9 mouse cellular contexts compared by ENCODE assay signal in genomic region chr9:33856169-33856568, GRCm38 (mm10).
DNase-seq lines count a peak whose midpoint lies in the region; ATAC-seq and TF ChIP-seq lines count a peak whose summit lies in the region.
"Had no signal": no experiment of that assay in that cellular context is flagged by ENCODE, and none has a peak within 500 bp of the region (broad histone marks: within the 10 kb centered on the region; RNA-seq: fewer than 3 reads in every experiment).

No protein-coding gene starts in this region.

- TF ChIP-seq EP300 in heart, postnatal 0 days (IDR thresholded peaks at IDR 0.05; ENCODE audit: low read depth), result no peak
- no peak for TF ChIP-seq EP300 in liver, embryonic 14.5 days (IDR thresholded peaks at IDR 0.05; ENCODE audit: low read depth)

- no peak overlapping the region for H3K4me3 ChIP-seq in heart, postnatal 0 days (ENCODE audit: low read depth, low read length)
- no peak overlapping the region for H3K4me3 ChIP-seq in heart, embryonic 12.5 days
- no peak overlapping the region for H3K4me3 ChIP-seq in liver, embryonic 14.5 days (ENCODE audit: insufficient read depth in 1 of 2, low read depth in 2 of 2, low read length in 2 of 2)
- H3K4me3 ChIP-seq: myocyte had no signal

- no peaks in the 10 kb centered on the region for H3K9me3 ChIP-seq in heart, postnatal 0 days (replicated peaks; ENCODE audit: control insufficient read depth, low read length)
- no peaks in the 10 kb centered on the region for H3K9me3 ChIP-seq in heart, embryonic 12.5 days (replicated peaks)
- H3K9me3 ChIP-seq in liver, embryonic 14.5 days (ENCODE audit: control insufficient read depth, low read length), result no peaks in the 10 kb centered on the region

- H3K27ac ChIP-seq in heart, postnatal 0 days (ENCODE audit: low read depth), result no peak overlapping the region
- no peak overlapping the region for H3K27ac ChIP-seq in heart, embryonic 12.5 days (ENCODE audit: poor library complexity, severe bottlenecking)
- H3K27ac ChIP-seq in liver, embryonic 14.5 days, result no peak overlapping the region

- no peak overlapping the region for H3K9ac ChIP-seq in heart, postnatal 0 days (replicated peaks; ENCODE audit: low read depth, low read length)
- no peak overlapping the region for H3K9ac ChIP-seq in heart, embryonic 12.5 days
- H3K9ac ChIP-seq in liver, embryonic 14.5 days (replicated peaks), result no peak overlapping the region

- H3K4me2 ChIP-seq in heart, postnatal 0 days (ENCODE audit: low read depth, low read length), result no peak overlapping the region
- no peak overlapping the region for H3K4me2 ChIP-seq in heart, embryonic 12.5 days
- no peak overlapping the region for H3K4me2 ChIP-seq in liver, embryonic 14.5 days (ENCODE audit: low read depth)

- no peaks in the 10 kb centered on the region for H3K36me3 ChIP-seq in heart, postnatal 0 days (replicated peaks; ENCODE audit: control insufficient read depth, insufficient read depth, low read length)
- no peaks in the 10 kb centered on the region for H3K36me3 ChIP-seq in heart, embryonic 12.5 days
- no peaks in the 10 kb centered on the region for H3K36me3 ChIP-seq in liver, embryonic 14.5 days (replicated peaks; ENCODE audit: control insufficient read depth, insufficient read depth, low read depth)

- H3K27me3 ChIP-seq in heart, postnatal 0 days (ENCODE audit: control insufficient read depth, insufficient read depth, low read length), result no peaks in the 10 kb centered on the region
- no peaks in the 10 kb centered on the region for H3K27me3 ChIP-seq in heart, embryonic 12.5 days (replicated peaks)
- no peaks in the 10 kb centered on the region for H3K27me3 ChIP-seq in liver, embryonic 14.5 days (ENCODE audit: control insufficient read depth, insufficient read depth, low read length)

- no peak for ATAC-seq in heart, postnatal 0 days (ENCODE audit: insufficient read depth, low read depth)
- ATAC-seq in heart, embryonic 12.5 days (ENCODE audit: insufficient number of reproducible peaks, low FRiP score), result no peak
- ATAC-seq in liver, embryonic 14.5 days (ENCODE audit: insufficient read depth), result no peak

- DNase-seq in heart, postnatal 0 days (ENCODE audit: low spot score), result peak; percentile 20
- peak; percentile 9 for DNase-seq in thymus, postnatal 4 days
- no peak for DNase-seq in thymus, postnatal 14 days
- DNase-seq in embryo, embryonic 10 days (ENCODE audit: low spot score), result peak; percentile 70
- no peak for DNase-seq in liver, embryonic 14.5 days (ENCODE audit: low read depth in 3 of 3, low spot score in 3 of 3)
- DNase-seq in T-cell, adult 2 months (ENCODE audit: low spot score), result no peak
- DNase-seq in spleen, adult 12 weeks (ENCODE audit: low spot score), result no peak

- H3K4me1 ChIP-seq in heart, postnatal 0 days (ENCODE audit: control insufficient read depth, insufficient read depth), result no peaks in the 10 kb centered on the region
- 0 out of 2 replicates have a peak, but pooled peaks cover 6% of the 10 kb centered on the region for H3K4me1 ChIP-seq in heart, embryonic 12.5 days (replicated peaks)
- H3K4me1 ChIP-seq in liver, embryonic 14.5 days (replicated peaks; ENCODE audit: control insufficient read depth in 2 of 2, insufficient read depth in 2 of 2, low read length in 1 of 2), result no peaks in the 10 kb centered on the region

- 31% methylated on average over 2 of the region's 2 CpGs for WGBS in heart, postnatal 0 days
- 39% methylated on average over 2 of the region's 2 CpGs for WGBS in heart, embryonic 12.5 days
- WGBS in liver, embryonic 14.5 days (ENCODE audit: insufficient replicate concordance), result 17% methylated on average over 2 of the region's 2 CpGs

- peak; percentile 57 for TF ChIP-seq CTCF in heart, postnatal 0 days (IDR thresholded peaks at IDR 0.05; ENCODE audit: low read depth)
- peak; percentile 26; the same call in 1 of the 2 replicates for TF ChIP-seq CTCF in liver, embryonic 14.5 days (IDR thresholded peaks at IDR 0.05; ENCODE audit: low read depth)

Comparison
In these comparisons a context has a peak if more than half of its experiments do, and no peak if none do; other contexts are left out.
1. DNase-seq: peak in heart, postnatal 0 days (single experiment), thymus, postnatal 4 days (single experiment) and embryo, embryonic 10 days (single experiment); none in thymus, postnatal 14 days (single experiment), liver, embryonic 14.5 days (0 of 3), T-cell, adult 2 months (single experiment) and spleen, adult 12 weeks (single experiment).